ENCODE assay signal across 16 mouse cellular contexts in the genomic region with DNA sequence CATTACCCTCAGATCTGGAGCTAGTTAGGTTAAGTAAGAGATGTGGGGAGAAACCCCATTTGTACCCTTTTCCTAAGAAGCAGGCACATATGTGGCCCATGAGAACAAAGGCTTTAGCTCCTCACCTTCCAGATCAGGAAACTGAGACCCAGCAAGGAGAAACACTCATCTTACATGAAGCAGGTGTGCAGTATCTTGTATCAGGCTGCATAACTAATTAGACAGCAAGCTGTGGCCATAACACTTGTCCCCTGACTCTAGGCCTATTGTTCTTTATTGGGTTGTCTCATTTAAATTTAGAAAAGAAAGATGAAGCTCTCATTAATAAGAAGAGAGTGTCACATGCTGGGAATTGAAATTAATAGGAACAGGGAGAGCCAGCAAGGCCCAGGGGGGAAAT.
DNase-seq lines count a peak whose midpoint lies in the region; ATAC-seq lines count a peak whose summit lies in the region.
"Had no signal": no experiment of that assay in that cellular context is flagged by ENCODE, and none has a peak within 500 bp of the region (broad histone marks: within the 10 kb centered on the region; RNA-seq: fewer than 3 reads in every experiment).

No protein-coding gene starts in this region.

- H3K27me3 ChIP-seq in embryonic facial prominence, embryonic 14.5 days (replicated peaks; ENCODE audit: control insufficient read depth, insufficient read depth, low read length): no peaks in the 10 kb centered on the region
- H3K27me3 ChIP-seq in embryonic facial prominence, embryonic 10.5 days (replicated peaks; ENCODE audit: low read depth, poor library complexity, severe bottlenecking): no peaks in the 10 kb centered on the region
- no peaks in the 10 kb centered on the region for H3K27me3 ChIP-seq in hindbrain, embryonic 13.5 days
- no peaks in the 10 kb centered on the region for H3K27me3 ChIP-seq in hindbrain, embryonic 10.5 days (ENCODE audit: insufficient read depth, poor library complexity, severe bottlenecking)
- H3K27me3 ChIP-seq in neural tube, embryonic 11.5 days (ENCODE audit: control insufficient read depth, insufficient read depth, low read length): no peaks in the 10 kb centered on the region
- no peaks in the 10 kb centered on the region for H3K27me3 ChIP-seq in neural tube, embryonic 14.5 days (ENCODE audit: control insufficient read depth, insufficient read depth, low read length)
- no peaks in the 10 kb centered on the region for H3K27me3 ChIP-seq in kidney, embryonic 16.5 days (ENCODE audit: insufficient read depth, low read length)
- H3K27me3 ChIP-seq: forebrain, embryonic 13.5 days; heart, embryonic 12.5 days; intestine, embryonic 15.5 days had no signal

- H3K36me3 ChIP-seq in embryonic facial prominence, embryonic 14.5 days (ENCODE audit: control insufficient read depth, insufficient read depth, low read length): no peaks in the 10 kb centered on the region
- no peaks in the 10 kb centered on the region for H3K36me3 ChIP-seq in embryonic facial prominence, embryonic 10.5 days (replicated peaks)
- no peaks in the 10 kb centered on the region for H3K36me3 ChIP-seq in hindbrain, embryonic 13.5 days
- no peaks in the 10 kb centered on the region for H3K36me3 ChIP-seq in hindbrain, embryonic 10.5 days
- H3K36me3 ChIP-seq in neural tube, embryonic 11.5 days (ENCODE audit: control insufficient read depth, insufficient read depth, low read length): no peaks in the 10 kb centered on the region
- no peaks in the 10 kb centered on the region for H3K36me3 ChIP-seq in neural tube, embryonic 14.5 days (ENCODE audit: control insufficient read depth, insufficient read depth, low read length)
- H3K36me3 ChIP-seq in kidney, embryonic 16.5 days (ENCODE audit: insufficient read depth, low read length): no peaks in the 10 kb centered on the region
- H3K36me3 ChIP-seq: heart, embryonic 12.5 days; intestine, embryonic 15.5 days had no signal

- H3K27ac ChIP-seq in embryonic facial prominence, embryonic 14.5 days (replicated peaks; ENCODE audit: low read depth, low read length): no peak overlapping the region
- H3K27ac ChIP-seq in embryonic facial prominence, embryonic 10.5 days (replicated peaks): no peak overlapping the region
- H3K27ac ChIP-seq in hindbrain, embryonic 13.5 days: peak overlapping the region; percentile 19
- no peak overlapping the region for H3K27ac ChIP-seq in hindbrain, embryonic 10.5 days
- no peak overlapping the region for H3K27ac ChIP-seq in neural tube, embryonic 11.5 days (ENCODE audit: low read depth, low read length)
- no peak overlapping the region for H3K27ac ChIP-seq in neural tube, embryonic 14.5 days (ENCODE audit: low read depth, low read length)
- no peak overlapping the region for H3K27ac ChIP-seq in kidney, embryonic 16.5 days (ENCODE audit: low read length)
- H3K27ac ChIP-seq: forebrain, embryonic 13.5 days; intestine, embryonic 15.5 days had no signal

- no peak overlapping the region for H3K9ac ChIP-seq in embryonic facial prominence, embryonic 14.5 days (ENCODE audit: low read depth, low read length)
- H3K9ac ChIP-seq in hindbrain, embryonic 13.5 days: no peak overlapping the region
- no peak overlapping the region for H3K9ac ChIP-seq in neural tube, embryonic 11.5 days (ENCODE audit: low read length)
- H3K9ac ChIP-seq in neural tube, embryonic 14.5 days (replicated peaks; ENCODE audit: low read depth, low read length): no peak overlapping the region
- H3K9ac ChIP-seq in kidney, embryonic 16.5 days (replicated peaks; ENCODE audit: low read length): no peak overlapping the region
- H3K9ac ChIP-seq: forebrain, embryonic 13.5 days; forebrain, postnatal 0 days; heart, embryonic 12.5 days; intestine, embryonic 15.5 days had no signal

- no peak overlapping the region for H3K4me2 ChIP-seq in embryonic facial prominence, embryonic 14.5 days (ENCODE audit: low read depth, low read length)
- H3K4me2 ChIP-seq in hindbrain, embryonic 13.5 days: no peak overlapping the region
- no peak overlapping the region for H3K4me2 ChIP-seq in neural tube, embryonic 11.5 days (ENCODE audit: low read depth)
- no peak overlapping the region for H3K4me2 ChIP-seq in neural tube, embryonic 14.5 days (ENCODE audit: low read depth, low read length)
- no peak overlapping the region for H3K4me2 ChIP-seq in kidney, embryonic 16.5 days (replicated peaks; ENCODE audit: low read depth, low read length)
- H3K4me2 ChIP-seq: forebrain, embryonic 13.5 days; heart, embryonic 12.5 days; intestine, embryonic 15.5 days had no signal

- H3K4me1 ChIP-seq in embryonic facial prominence, embryonic 14.5 days (ENCODE audit: control insufficient read depth, insufficient read depth, low read length): no peaks in the 10 kb centered on the region
- H3K4me1 ChIP-seq in embryonic facial prominence, embryonic 10.5 days: peaks cover 2% of the 10 kb centered on the region; the same call in 1 of the 2 replicates
- no peaks in the 10 kb centered on the region for H3K4me1 ChIP-seq in hindbrain, embryonic 13.5 days (replicated peaks)
- no peaks in the 10 kb centered on the region for H3K4me1 ChIP-seq in hindbrain, embryonic 10.5 days (replicated peaks)
- H3K4me1 ChIP-seq in neural tube, embryonic 11.5 days (ENCODE audit: control insufficient read depth, insufficient read depth, low read length): no peaks in the 10 kb centered on the region
- no peaks in the 10 kb centered on the region for H3K4me1 ChIP-seq in neural tube, embryonic 14.5 days (ENCODE audit: control insufficient read depth, insufficient read depth, low read length)
- no peaks in the 10 kb centered on the region for H3K4me1 ChIP-seq in kidney, embryonic 16.5 days (ENCODE audit: insufficient read depth, low read length)
- H3K4me1 ChIP-seq: forebrain, embryonic 13.5 days; heart, embryonic 12.5 days; intestine, embryonic 15.5 days had no signal

- peak; percentile 22 for DNase-seq in embryonic facial prominence, embryonic 14.5 days (ENCODE audit: low spot score)
- no peak for DNase-seq in embryonic facial prominence, embryonic 10.5 days (ENCODE audit: low spot score)
- no peak for DNase-seq in hindbrain, embryonic 10.5 days (ENCODE audit: low spot score)
- no peak for DNase-seq in neural tube, embryonic 11.5 days (ENCODE audit: low spot score)
- DNase-seq in neural tube, embryonic 10.5 days (ENCODE audit: extremely low spot score, low spot score): no peak
- DNase-seq: adrenal gland, postnatal 10 days; cerebellum, adult 11-12 months; cerebellum, adult 9-11 months; forebrain, postnatal 0 days; gastrocnemius, postnatal 14 days had no signal

- peak; percentile 74; the same call in 1 of the 2 replicates for ATAC-seq in embryonic facial prominence, embryonic 14.5 days (ENCODE audit: low read depth)
- no peak for ATAC-seq in hindbrain, embryonic 13.5 days (ENCODE audit: low FRiP score)
- 0 out of 2 replicates have a peak, but pooled peaks have one; percentile 20 for ATAC-seq in neural tube, embryonic 11.5 days (ENCODE audit: insufficient read depth, low FRiP score, low TSS enrichment)
- ATAC-seq in neural tube, embryonic 14.5 days (ENCODE audit: low read depth): peak; percentile 51; the same call in 1 of the 2 replicates
- ATAC-seq in kidney, embryonic 16.5 days (ENCODE audit: low FRiP score, low TSS enrichment): no peak
- ATAC-seq: forebrain, embryonic 13.5 days; forebrain, postnatal 0 days; intestine, embryonic 15.5 days had no signal

- H3K4me3 ChIP-seq in embryonic facial prominence, embryonic 14.5 days (ENCODE audit: low read depth, low read length): no peak overlapping the region
- H3K4me3 ChIP-seq in embryonic facial prominence, embryonic 10.5 days: no peak overlapping the region
- no peak overlapping the region for H3K4me3 ChIP-seq in hindbrain, embryonic 13.5 days
- no peak overlapping the region for H3K4me3 ChIP-seq in hindbrain, embryonic 10.5 days
- no peak overlapping the region for H3K4me3 ChIP-seq in neural tube, embryonic 11.5 days (ENCODE audit: low read depth, low read length)
- no peak overlapping the region for H3K4me3 ChIP-seq in neural tube, embryonic 14.5 days (ENCODE audit: low read depth, low read length)
- no peak overlapping the region for H3K4me3 ChIP-seq in kidney, embryonic 16.5 days (ENCODE audit: low read length)
- H3K4me3 ChIP-seq: forebrain, embryonic 13.5 days; heart, embryonic 12.5 days; intestine, embryonic 15.5 days had no signal

- no peaks in the 10 kb centered on the region for H3K9me3 ChIP-seq in embryonic facial prominence, embryonic 14.5 days (ENCODE audit: control insufficient read depth, low read length)
- no peaks in the 10 kb centered on the region for H3K9me3 ChIP-seq in embryonic facial prominence, embryonic 10.5 days
- no peaks in the 10 kb centered on the region for H3K9me3 ChIP-seq in hindbrain, embryonic 13.5 days
- H3K9me3 ChIP-seq in hindbrain, embryonic 10.5 days: no peaks in the 10 kb centered on the region
- no peaks in the 10 kb centered on the region for H3K9me3 ChIP-seq in neural tube, embryonic 11.5 days (ENCODE audit: control insufficient read depth, low read length)
- H3K9me3 ChIP-seq in neural tube, embryonic 14.5 days (ENCODE audit: control insufficient read depth, low read length): no peaks in the 10 kb centered on the region
- no peaks in the 10 kb centered on the region for H3K9me3 ChIP-seq in kidney, embryonic 16.5 days (ENCODE audit: low read length)
- H3K9me3 ChIP-seq: forebrain, embryonic 13.5 days; heart, embryonic 12.5 days; intestine, embryonic 15.5 days had no signal

Comparison
In these comparisons a context has a peak if more than half of its experiments do, and no peak if none do; other contexts are left out.
1. ATAC-seq: peak in embryonic facial prominence, embryonic 14.5 days (single experiment), neural tube, embryonic 11.5 days (single experiment) and neural tube, embryonic 14.5 days (single experiment); none in hindbrain, embryonic 13.5 days (single experiment) and kidney, embryonic 16.5 days (single experiment).